Mouse (Mus musculus): ENCODE results near the gene Slamf9. TPM values are rescaled to one million over a fixed set of nuclear protein-coding genes. Genes with fewer than 3 reads are reported as not detected.

Gene Slamf9
- total and polyA plus RNA-seq, 3 experiments, result 0.38 TPM; not detected in 2

DNA sequence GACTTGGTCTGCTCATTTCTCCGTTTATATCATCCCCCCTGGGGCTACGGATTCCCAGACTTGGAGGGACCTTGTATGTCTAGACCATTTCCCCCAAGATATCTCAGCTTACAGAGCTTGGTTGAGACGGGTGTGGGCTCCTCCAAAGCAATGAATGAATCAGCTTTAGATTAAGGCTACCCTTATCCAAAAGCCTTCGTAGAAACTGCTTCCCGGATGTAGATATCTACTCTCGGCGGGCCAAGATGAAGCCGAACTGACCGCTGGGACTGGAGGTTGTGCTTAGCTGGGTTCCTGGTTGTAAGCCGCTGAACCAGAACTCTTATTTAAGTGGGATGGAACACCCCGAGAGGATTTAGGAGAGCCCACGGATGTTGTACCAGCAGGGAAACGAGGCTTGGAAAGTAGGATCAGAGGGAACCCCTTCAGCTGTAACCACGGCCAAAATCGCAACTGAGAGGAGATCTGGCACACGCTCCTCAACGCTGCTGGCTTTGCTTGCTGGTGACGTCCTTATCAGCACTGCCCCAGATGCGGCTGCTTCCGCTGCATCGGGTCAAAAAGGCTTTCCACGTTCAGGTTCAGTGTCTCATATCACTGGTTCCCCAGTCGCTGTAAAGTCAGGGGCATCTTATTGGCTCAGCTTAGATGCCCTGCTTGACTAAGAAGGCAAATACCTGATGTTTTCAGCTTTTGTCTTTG lies 51.4 kb downstream of the Slamf9 start:
- no peaks in the 10 kb centered on the region for H3K27me3 ChIP-seq (ENCODE audit: control insufficient read depth in 1 of 2, insufficient read depth in 2 of 2, low read length in 2 of 2)
- peak; percentile 94 for DNase-seq (ENCODE audit: low read depth, low spot score)
- TF ChIP-seq UBTF (IDR thresholded peaks at IDR 0.05; ENCODE audit: borderline replicate concordance, insufficient read depth, low read depth, low read length), result no peak
- TF ChIP-seq POLR2A (IDR thresholded peaks at IDR 0.05; ENCODE audit: control insufficient read depth in 1 of 2, insufficient read depth in 1 of 2, low read depth in 1 of 2, low read length in 2 of 2, poor library complexity in 1 of 2), result 0 out of 4 replicates have a peak, but pooled peaks of 1 of the 2 experiments have one; percentile 23
- TF ChIP-seq MAX (IDR thresholded peaks at IDR 0.05; ENCODE audit: low read length), result peak; percentile 59; the same call in 1 of the 2 replicates
- peak; percentile 99 for TF ChIP-seq TAL1 (IDR thresholded peaks at IDR 0.05; ENCODE audit: low read length)
- peak; percentile 59 for TF ChIP-seq TBP (IDR thresholded peaks at IDR 0.05; ENCODE audit: low read depth, low read length)
- peak; percentile 65; the same call in 1 of the 2 replicates for TF ChIP-seq BHLHE40 (IDR thresholded peaks at IDR 0.05; ENCODE audit: borderline replicate concordance, low read depth, low read length)
- no peak for TF ChIP-seq SMC3 (IDR thresholded peaks at IDR 0.05; ENCODE audit: low read depth, low read length)
- TF ChIP-seq JUND (IDR thresholded peaks at IDR 0.05; ENCODE audit: low read depth, low read length), result no peak
- peak; percentile 10; the same call in 1 of the 2 replicates for TF ChIP-seq NELFE (IDR thresholded peaks at IDR 0.05; ENCODE audit: low read depth, low read length)
- TF ChIP-seq SIN3A (IDR thresholded peaks at IDR 0.05; ENCODE audit: low read length), result no peak
- TF ChIP-seq E2F4 (IDR thresholded peaks at IDR 0.05; ENCODE audit: borderline replicate concordance, low read depth, low read length), result no peak
- TF ChIP-seq KAT2A (conservative IDR thresholded peaks at IDR 0.05; ENCODE audit: low read depth, low read length), result no peak
- no peak for TF ChIP-seq ZC3H11A (IDR thresholded peaks at IDR 0.05; ENCODE audit: low read depth, low read length)
- no peak for TF ChIP-seq NRF1 (IDR thresholded peaks at IDR 0.05; ENCODE audit: insufficient read depth, low read depth, low read length, poor library complexity, severe bottlenecking)
- no peak for TF ChIP-seq CTCF (IDR thresholded peaks at IDR 0.05 in 2 of 3, conservative IDR thresholded peaks at IDR 0.05 in 1 of 3; ENCODE audit: control insufficient read depth in 1 of 3, insufficient read depth in 1 of 3, low read depth in 2 of 3, low read length in 3 of 3, poor library complexity in 1 of 3, severe bottlenecking in 1 of 3)
- peak; percentile 76 for TF ChIP-seq MYC (IDR thresholded peaks at IDR 0.05; ENCODE audit: low read depth, low read length)
- TF ChIP-seq CHD1 (IDR thresholded peaks at IDR 0.05; ENCODE audit: low read depth, low read length), result no peak
- TF ChIP-seq POLR2AphosphoS5 (IDR thresholded peaks at IDR 0.05; ENCODE audit: borderline replicate concordance, low read depth, low read length), result no peak
- no peak for TF ChIP-seq MYB (IDR thresholded peaks at IDR 0.05; ENCODE audit: low read depth, low read length)
- no peak for TF ChIP-seq USF2 (IDR thresholded peaks at IDR 0.05; ENCODE audit: borderline replicate concordance in 1 of 2, insufficient read depth in 1 of 2, low read depth in 1 of 2, low read length in 2 of 2)
- TF ChIP-seq GATA1 (IDR thresholded peaks at IDR 0.05; ENCODE audit: low read depth, low read length), result peak; percentile 96
- no peak for TF ChIP-seq RAD21 (IDR thresholded peaks at IDR 0.05; ENCODE audit: low read depth, low read length)
- no peak for TF ChIP-seq ELF1 (IDR thresholded peaks at IDR 0.05; ENCODE audit: low read depth, low read length)
- no peak for TF ChIP-seq ZMIZ1 (IDR thresholded peaks at IDR 0.05; ENCODE audit: low read depth, low read length)
- TF ChIP-seq HCFC1 (IDR thresholded peaks at IDR 0.05; ENCODE audit: low read depth, low read length), result no peak
- TF ChIP-seq MEF2A (IDR thresholded peaks at IDR 0.05; ENCODE audit: extremely low read depth, insufficient replicate concordance, low read depth, low read length, poor library complexity, severe bottlenecking), result no peak
- no peak for TF ChIP-seq USF1 (IDR thresholded peaks at IDR 0.05; ENCODE audit: low read depth, low read length)
- no peak for TF ChIP-seq MAFK (IDR thresholded peaks at IDR 0.05; ENCODE audit: borderline replicate concordance, low read depth, low read length)
- TF ChIP-seq MAZ (IDR thresholded peaks at IDR 0.05; ENCODE audit: low read depth, low read length), result no peak
- TF ChIP-seq GABPA (IDR thresholded peaks at IDR 0.05; ENCODE audit: low read depth, low read length), result no peak
- peak; percentile 85 to 89 for TF ChIP-seq EP300 (IDR thresholded peaks at IDR 0.05; ENCODE audit: low read depth in 1 of 2, low read length in 2 of 2)
- no peak for TF ChIP-seq CHD2 (IDR thresholded peaks at IDR 0.05; ENCODE audit: low read length)
- peak; percentile 66 for TF ChIP-seq MXI1 (IDR thresholded peaks at IDR 0.05; ENCODE audit: low read depth, low read length)
- peak; percentile 88 for TF ChIP-seq ETS1 (IDR thresholded peaks at IDR 0.05; ENCODE audit: low read depth, low read length)
- no peak for TF ChIP-seq ZKSCAN1 (IDR thresholded peaks at IDR 0.05; ENCODE audit: low read depth, low read length)
- TF ChIP-seq RCOR1 (IDR thresholded peaks at IDR 0.05; ENCODE audit: low read depth, low read length), result peak; percentile 96

More for the DNA sequence above, 51.4 kb downstream of the Slamf9 start:
- H3K9me3 ChIP-seq (replicated peaks; ENCODE audit: insufficient read depth, low read length), result no peaks in the 10 kb centered on the region
- H3K36me3 ChIP-seq (ENCODE audit: control insufficient read depth in 1 of 2, insufficient read depth in 2 of 2, low read length in 2 of 2), result peaks cover 0 to 19% of the 10 kb centered on the region in 2 experiments; a peak in 2 of 4 replicates
- H3K4me3 ChIP-seq (ENCODE audit: control insufficient read depth in 1 of 2, insufficient read depth in 1 of 2, low read depth in 2 of 2, low read length in 2 of 2), result peak overlapping the region; percentile 14 to 49; a peak in 3 of 4 replicates
- no peaks in the 10 kb centered on the region for H3K79me2 ChIP-seq (ENCODE audit: control insufficient read depth, insufficient read depth, low read length, poor library complexity)
- H3K4me1 ChIP-seq (ENCODE audit: control insufficient read depth in 1 of 2, insufficient read depth in 2 of 2, low read length in 2 of 2), result peaks cover 5 to 28% of the 10 kb centered on the region in 2 experiments
- H3K9ac ChIP-seq (ENCODE audit: control insufficient read depth, low read depth, low read length, poor library complexity, severe bottlenecking), result peak overlapping the region; percentile 32
- H3K27ac ChIP-seq (ENCODE audit: control insufficient read depth, low read depth, low read length), result peak overlapping the region; percentile 86

Measured in MEL (cell line).